Mouse (Mus musculus): ENCODE data around the gene Ppara.
A peak's percentile ranks its signal among the peaks of the same experiment; 100 is the strongest.

The Ppara gene

DNA sequence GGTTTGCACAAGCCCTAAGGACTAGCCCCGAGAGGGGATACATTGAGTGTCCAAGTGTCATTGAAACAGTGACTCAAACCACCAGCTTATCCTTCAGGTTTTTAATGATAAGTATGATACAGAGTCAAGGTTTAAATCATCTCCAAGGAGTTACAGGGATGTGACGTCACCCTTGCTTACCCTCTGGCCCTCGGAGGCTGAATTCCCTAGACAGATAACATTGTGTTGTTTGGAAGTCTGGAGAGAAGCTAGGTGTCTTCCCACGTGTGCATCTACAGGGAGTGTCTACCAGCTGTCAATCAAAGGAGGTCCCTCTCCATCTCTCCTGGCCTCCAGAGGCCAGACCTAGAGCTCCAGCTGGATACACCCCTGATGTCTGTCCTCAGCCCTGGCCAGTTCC is 72.1 kb downstream of the Ppara start:
- no peak for DNase-seq (ENCODE audit: low spot score in 2 of 2)

DNA sequence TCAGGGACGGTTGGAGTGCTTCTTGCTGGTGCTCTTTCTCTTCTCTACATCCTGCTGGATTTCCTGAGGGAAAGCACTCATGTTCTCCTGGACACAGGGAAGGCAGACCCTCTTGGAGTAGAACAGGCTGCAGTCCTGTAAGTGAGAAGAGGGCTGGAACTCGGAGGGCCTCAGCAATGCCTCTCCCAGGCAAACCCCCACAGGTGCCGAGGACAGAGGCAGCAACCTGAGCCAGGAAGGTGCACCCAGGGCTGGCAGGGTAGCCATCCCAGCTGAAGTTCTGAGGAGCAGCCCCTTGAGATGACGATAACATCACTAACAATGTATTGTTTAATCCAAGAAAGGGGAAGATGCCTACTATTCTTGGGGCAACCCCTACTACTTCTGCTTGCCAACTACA is 72.6 kb downstream of the Ppara start:
- DNase-seq (ENCODE audit: low spot score in 2 of 2) = no peak

GRCm38 (mm10) chr15:85808031-85808430 is 73.2 kb downstream of the Ppara start:
- DNase-seq (ENCODE audit: low spot score in 2 of 2) = no peak

- DNase-seq (ENCODE audit: low spot score in 2 of 2) = no peak
Observed at GRCm38 (mm10) chr15:85808434-85808833, 73.7 kb downstream of the Ppara start.

- DNase-seq (ENCODE audit: low spot score in 2 of 2) = no peak
Observed at GRCm38 (mm10) chr15:85809091-85809490, 74.3 kb downstream of the Ppara start.

DNA sequence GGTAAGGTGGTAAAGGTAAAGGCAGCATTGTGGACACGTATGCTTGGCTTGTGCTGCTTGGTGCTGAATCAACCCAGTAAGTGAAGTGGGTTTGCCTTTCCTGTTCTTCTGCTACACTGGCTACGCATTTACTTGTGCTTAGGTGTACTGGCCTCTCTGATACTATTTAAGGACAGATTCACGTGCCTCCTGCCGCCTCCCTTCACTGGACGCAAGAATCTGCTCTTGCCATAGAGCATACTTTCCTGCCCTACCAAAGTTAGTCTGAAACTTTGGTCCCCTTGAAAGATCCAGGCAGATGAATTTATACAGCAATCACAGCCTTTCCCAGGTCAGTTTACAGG is 75.7 kb downstream of the Ppara start:
- DNase-seq (ENCODE audit: low spot score in 2 of 2) = no peak

- peak in 1 of 2 experiments; percentile 44 for DNase-seq (ENCODE audit: low spot score in 2 of 2)
Observed at GRCm38 (mm10) chr15:85810806-85811521, 76.2 kb downstream of the Ppara start.

DNA sequence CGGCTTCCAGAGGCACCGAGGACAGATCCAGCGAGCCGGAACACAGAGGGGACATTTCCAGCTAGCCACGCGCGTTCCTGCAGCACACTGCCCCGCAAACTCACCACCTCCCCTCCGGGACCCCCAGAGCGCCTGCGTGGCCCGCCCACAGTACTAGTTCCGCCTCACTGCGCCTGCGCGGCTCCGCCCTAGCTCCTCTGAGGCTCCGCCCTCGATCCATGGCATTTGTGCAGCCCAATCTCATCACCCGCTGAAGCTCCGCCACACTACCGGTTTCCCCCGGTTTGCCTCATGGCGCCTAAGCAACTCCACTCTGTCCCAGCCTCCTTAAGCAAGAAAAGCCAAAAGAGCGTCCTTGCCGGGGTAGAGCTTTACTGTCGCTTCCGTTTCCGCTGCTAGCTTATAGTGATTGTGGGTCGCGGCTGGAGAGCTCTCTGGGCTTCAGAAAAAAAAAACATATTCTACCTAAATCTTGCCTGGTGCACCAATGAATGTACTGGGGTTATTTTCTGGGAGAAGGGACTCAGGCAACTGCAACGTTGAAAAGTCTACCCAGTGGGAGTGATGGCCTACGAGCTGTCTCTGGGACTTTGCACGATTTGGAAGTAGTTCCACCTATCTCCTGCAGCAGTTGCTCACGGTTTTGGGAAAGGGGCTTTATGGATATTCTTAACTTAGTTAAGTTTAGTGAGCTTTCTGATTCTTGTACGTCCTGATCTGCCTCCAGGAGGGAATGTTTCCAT is 76.9 kb downstream of the Ppara start, which contains the start of gene Cdpf1:
Gene Cdpf1 (minus strand): TSS at position 163 of the 743 bp plus-strand sequence.
- DNase-seq (ENCODE audit: low spot score in 2 of 2) = peak; percentile 99

- DNase-seq (ENCODE audit: low spot score in 2 of 2) = no peak
Observed at GRCm38 (mm10) chr15:85813428-85813827, 78.6 kb downstream of the Ppara start.

GRCm38 (mm10) chr15:85821203-85822010 is 86.6 kb downstream of the Ppara start, which contains the start of gene Pkdrej:
TSS of gene Pkdrej (minus strand) at chr15:85821734.
- DNase-seq (ENCODE audit: low spot score in 2 of 2) = peak; percentile 46 to 50

GRCm38 (mm10) chr15:85822011-85822359 is 87.2 kb downstream of the Ppara start:
- no peak for DNase-seq (ENCODE audit: low spot score in 2 of 2)

GRCm38 (mm10) chr15:85826676-85827075 is 91.9 kb downstream of the Ppara start:
- peak in 1 of 2 experiments; percentile 55 for DNase-seq (ENCODE audit: low spot score in 2 of 2)

DNA sequence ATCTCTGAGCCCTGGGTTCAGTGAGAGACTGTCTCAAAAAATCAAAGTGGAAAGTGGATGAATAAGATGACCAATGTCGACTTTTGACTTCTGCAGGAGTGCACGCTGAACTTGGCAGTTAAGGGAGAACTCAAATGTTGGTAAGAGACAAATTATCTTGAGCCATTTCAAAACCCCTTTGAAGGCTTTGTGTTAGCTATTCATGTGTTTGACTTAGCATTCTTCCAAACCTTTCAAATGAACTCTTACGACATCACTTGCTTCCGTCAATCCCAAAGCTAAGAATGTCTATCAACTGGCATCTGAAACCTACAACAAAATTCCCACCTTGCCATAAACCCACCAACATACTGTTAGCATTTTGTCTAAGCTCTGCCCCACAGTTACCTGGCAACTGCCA is 93.3 kb downstream of the Ppara start:
- no peak for DNase-seq (ENCODE audit: low spot score in 2 of 2)

DNA sequence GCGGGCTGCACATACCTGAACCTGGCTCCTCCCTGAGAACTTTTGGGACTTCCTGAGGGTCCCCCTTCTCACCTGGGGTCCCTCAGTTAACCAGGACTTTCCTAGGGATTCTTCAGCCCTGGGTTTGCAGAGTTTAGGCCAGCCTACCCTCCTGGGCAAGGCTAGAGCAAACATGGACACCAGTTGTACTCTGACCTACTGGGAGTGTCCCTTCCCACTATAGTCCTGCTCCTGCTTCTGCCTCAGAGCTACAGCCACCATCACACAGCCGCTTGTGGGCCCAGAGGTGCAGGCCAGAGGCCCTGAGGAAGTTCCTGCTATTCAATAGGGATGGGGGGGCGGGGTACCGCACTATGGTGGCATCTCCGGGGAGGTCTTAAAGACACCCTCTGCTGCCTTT is 94.7 kb downstream of the Ppara start:
- no peak for DNase-seq (ENCODE audit: low spot score in 2 of 2)

DNA sequence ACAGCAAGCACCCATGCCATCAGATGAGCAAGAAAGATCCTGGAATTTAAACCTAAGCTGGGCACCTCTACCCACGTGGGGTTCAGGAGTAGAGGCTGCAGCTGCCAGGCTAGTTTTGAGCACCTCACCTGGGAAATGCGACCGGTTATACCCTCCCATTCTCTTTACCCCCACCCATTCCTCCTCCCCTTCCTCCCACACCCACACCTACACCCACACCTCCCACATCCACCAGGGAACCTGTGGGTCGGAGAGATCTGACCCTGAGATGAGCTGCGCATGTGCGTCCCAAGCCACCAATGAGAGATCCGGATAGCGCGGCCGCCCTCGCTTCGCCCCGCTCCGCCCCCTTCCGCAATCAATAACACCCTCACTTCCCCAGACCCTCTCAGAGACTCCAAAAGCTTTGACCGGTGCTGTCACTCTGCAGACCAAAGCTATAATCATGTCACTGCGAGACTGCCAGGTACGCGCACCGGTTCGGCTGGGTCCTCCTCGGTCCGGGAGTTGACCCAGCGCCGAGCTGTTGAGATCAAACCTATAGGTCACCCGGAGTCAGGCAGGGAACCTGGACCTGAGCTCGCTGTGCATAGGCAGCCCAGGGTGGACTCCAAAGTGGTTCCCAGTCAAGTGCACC is 97.3 kb downstream of the Ppara start, which contains the start of gene Ttc38:
Gene Ttc38 (plus strand): TSS at position 353 of the 637 bp plus-strand sequence.
- peak; percentile 69 to 87 for DNase-seq (ENCODE audit: low spot score in 2 of 2)

DNA sequence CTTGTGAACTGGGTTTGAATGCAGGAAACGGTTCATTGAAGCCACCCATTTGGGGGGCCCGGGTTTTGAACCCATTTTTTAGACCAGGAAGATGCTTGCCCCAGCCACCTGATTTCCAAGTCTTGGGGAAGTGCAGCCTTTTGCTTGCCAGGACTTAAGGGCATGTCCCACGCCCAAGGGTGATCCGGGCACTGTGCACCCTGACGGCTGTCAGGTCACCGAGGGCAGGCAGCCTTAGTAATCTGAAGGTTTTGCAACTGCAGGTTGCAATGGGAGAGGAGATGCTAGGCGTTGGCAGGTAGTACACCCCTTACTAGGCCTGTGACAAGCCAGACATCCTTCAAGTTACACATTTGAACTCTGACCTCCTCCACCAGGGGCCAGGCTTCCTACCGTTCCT is 97.8 kb downstream of the Ppara start:
- no peak for DNase-seq (ENCODE audit: low spot score in 2 of 2)

GRCm38 (mm10) chr15:85835335-85835734 is 100.6 kb downstream of the Ppara start:
- no peak for DNase-seq (ENCODE audit: low spot score in 2 of 2)

DNA sequence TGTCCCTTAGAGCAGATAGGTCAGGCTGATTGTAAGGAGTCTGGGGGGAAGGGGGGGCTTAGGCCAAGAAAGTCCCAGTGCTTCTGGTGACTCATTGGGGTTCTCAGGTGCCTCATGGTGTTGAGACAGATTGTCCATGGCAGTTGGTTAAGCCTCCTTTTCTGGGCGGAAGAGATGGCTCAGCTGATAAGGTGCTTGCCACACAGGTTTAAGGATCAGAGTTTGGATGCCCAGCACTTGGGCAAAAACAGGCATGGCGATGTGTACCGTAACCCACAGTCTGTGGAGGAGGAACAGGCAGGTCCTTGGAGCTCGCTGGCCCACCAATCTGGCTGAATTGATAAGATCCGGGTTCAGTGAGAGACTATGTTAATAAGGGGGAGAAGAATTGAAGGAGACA is 102.1 kb downstream of the Ppara start:
- no peak for DNase-seq (ENCODE audit: low spot score in 2 of 2)

- DNase-seq (ENCODE audit: low spot score in 2 of 2) = peak in 1 of 2 experiments; percentile 66
Observed at GRCm38 (mm10) chr15:85840983-85841382, 106.2 kb downstream of the Ppara start.

DNA sequence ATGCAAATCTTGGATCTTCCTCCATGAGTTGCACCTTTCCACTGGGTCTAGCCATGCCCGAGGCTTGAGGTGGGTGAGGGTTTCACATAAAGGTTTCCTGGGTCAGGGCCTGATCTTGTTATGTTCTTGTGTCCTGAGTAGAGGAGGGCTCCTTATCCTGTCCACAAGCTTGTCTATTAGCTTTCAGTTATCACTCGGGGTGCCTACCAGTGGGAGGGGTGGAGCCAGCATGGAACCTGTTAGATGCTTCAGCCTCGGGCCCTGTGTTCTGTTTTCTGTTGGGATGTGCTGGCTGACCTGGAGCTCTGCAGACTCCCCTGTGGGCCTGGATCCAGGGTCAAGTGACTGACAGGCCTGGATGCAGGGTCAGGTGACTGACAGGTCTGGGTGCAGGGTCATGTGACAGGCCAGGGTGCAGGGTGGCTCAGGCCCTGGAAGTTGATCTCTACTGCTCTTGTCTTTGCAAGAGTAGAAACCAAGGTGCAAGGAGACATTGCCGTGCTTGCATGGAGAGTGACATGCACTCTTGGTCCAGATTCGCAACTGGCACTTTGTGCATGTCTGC is 107.1 kb downstream of the Ppara start:
- peak in 1 of 2 experiments; percentile 34 for DNase-seq (ENCODE audit: low spot score in 2 of 2)

GRCm38 (mm10) chr15:85845071-85845470 is 110.3 kb downstream of the Ppara start:
- DNase-seq (ENCODE audit: low spot score in 2 of 2) = no peak
